Mouse (Mus musculus): ENCODE measurements around the gene Ankmy1. TPM values are rescaled to one million over a fixed set of nuclear protein-coding genes. Genes with fewer than 3 reads are reported as not detected.
A peak's percentile ranks its signal among the peaks of the same experiment; 100 is the strongest.

The Ankmy1 gene
- polyA plus RNA-seq, 1 experiment from 2014 or later = 4.6 TPM

DNA sequence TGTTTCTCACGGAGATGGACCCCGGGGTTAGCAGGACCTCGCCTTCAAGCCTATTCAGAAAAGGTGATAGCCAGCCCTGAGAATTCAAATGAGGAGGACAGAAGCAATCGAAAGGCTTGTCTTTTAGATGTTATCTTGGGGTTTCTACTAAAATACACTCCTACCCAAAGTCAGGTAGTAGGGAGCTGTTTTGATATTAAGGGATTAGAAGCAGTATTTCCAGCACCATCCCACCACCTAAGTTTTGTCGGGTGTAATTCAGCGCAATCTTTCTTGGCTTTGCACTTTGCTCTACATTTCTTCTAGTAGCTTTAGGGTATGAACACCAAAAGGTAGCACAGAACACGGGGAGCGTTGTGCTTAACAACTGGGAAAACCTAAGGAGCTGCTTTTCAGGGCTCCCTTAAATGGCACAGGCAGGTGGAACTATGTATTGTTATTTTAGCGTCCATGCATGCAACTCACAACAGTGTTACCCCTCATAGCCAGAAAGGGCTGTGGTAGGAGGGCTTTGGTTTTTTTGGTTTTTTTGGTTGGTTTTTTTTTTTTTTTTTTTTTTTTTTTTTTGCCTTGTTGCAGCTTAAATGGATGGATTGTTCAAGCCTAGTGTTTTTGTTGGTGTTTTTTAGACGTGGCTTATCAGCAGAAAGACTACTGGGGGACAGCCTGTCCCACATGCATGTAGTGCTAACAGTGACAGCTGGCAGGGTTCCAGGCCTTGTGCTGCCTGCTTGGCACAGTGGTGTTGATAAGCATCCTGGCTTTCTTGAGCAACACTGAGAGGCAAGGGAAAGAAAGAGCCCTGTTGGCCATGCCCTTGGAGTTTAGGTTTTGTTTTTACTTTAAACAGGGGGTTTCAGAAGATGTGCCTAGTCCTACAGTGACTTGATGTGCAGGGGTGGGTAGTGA lies 32.6 kb upstream of the Ankmy1 start:
- Histone ChIP-seq H3K9ac (replicated peaks; ENCODE audit: low read depth, low read length) (peak overlapping the region; percentile 82), H3K27me3 (ENCODE audit: control insufficient read depth, insufficient read depth, low read length) (no peaks in the 10 kb centered on the region), H3K27ac (ENCODE audit: low read depth, low read length) (peak overlapping the region; percentile 99), H3K9me3 (ENCODE audit: control insufficient read depth, low read length) (no peaks in the 10 kb centered on the region), H3K4me2 (ENCODE audit: low read depth, low read length) (peak overlapping the region; percentile 90), H3K4me3 (ENCODE audit: low read depth, low read length) (peak overlapping the region; percentile 85), H3K4me1 (ENCODE audit: control insufficient read depth, insufficient read depth, low read length) (peaks cover 19% of the 10 kb centered on the region), H3K36me3 (ENCODE audit: control insufficient read depth, insufficient read depth, low read length) (peaks cover 20% of the 10 kb centered on the region)
- no peak for ATAC-seq (ENCODE audit: low read depth)
- 16% methylated on average over 10 of the region's 10 CpGs for WGBS

DNA sequence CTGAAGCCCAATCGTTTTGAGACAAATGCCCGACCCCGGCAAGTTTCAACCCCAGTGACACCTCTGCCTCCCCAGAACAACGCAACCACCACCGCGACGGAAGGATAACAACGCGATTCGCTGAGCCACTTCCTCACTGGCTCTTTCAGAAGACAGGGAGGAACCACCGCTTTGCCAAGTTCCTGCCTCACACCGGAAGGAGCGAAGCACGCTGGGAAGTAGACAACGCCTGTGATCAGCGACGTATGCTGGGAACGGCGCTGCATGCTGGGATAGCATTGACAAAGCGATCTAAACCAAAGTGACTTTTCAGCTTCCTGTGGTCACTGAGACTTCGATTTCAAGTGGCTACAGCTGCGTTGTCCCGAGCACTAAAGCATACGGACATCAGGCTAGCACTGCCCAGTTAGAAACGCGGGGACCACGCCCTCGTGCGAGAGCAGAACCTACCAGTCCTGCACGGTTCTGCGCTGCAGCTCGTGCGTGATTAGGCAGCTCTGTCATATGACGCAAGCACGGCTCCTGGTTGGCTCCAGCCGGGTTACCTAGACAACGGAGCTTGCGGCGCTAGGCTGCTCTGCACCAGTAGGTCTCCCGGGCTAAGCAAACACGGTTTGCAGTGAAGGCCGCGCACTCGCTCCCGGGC lies 31.6 kb upstream of the Ankmy1 start, which contains the start of gene Capn10:
Gene Capn10 (plus strand): TSS at position 195 of the 646 bp plus-strand sequence.
- WGBS = under 1% methylated on average over 45 of the region's 45 CpGs
- no peaks in the 10 kb centered on the region for H3K27me3 ChIP-seq (ENCODE audit: control insufficient read depth, insufficient read depth, low read length)
- ATAC-seq (ENCODE audit: low read depth) = peak; percentile 100

DNA sequence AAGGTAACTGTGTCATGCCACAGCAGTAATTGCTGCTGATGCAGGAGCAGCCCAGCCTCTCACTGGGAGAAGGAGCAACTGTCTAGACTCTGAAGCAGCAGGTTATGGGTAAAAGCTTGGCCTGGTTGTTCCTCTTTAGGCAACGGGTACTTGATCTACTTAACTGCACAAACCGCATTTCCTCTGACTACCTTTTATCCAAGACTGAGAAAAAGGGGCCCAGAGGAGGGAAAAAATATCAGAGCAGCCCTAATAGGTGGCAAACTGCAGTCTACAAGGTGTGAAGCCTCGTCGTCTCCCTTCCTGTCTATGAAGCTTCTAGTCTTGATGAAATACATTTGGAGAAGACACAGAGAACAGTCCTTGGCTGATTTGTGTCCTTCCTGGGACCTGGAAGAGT lies 30.9 kb upstream of the Ankmy1 start:
- Histone ChIP-seq H3K9me3 (ENCODE audit: control insufficient read depth, low read length) (no peaks in the 10 kb centered on the region), H3K27ac (ENCODE audit: low read depth, low read length) (peak overlapping the region; percentile 99), H3K4me3 (ENCODE audit: low read depth, low read length) (peak overlapping the region; percentile 85), H3K9ac (replicated peaks; ENCODE audit: low read depth, low read length) (peak overlapping the region; percentile 68), H3K36me3 (ENCODE audit: control insufficient read depth, insufficient read depth, low read length) (peaks cover 5% of the 10 kb centered on the region), H3K27me3 (ENCODE audit: control insufficient read depth, insufficient read depth, low read length) (no peaks in the 10 kb centered on the region), H3K4me1 (ENCODE audit: control insufficient read depth, insufficient read depth, low read length) (peaks cover 19% of the 10 kb centered on the region), H3K4me2 (ENCODE audit: low read depth, low read length) (peak overlapping the region; percentile 90)
- 79% methylated on average over 4 of the region's 4 CpGs for WGBS
- ATAC-seq (ENCODE audit: low read depth) = no peak

More for the DNA sequence above, 31.6 kb upstream of the Ankmy1 start, which contains the start of gene Capn10:
- H3K4me3 ChIP-seq (ENCODE audit: low read depth, low read length) = peak within 1 kb of the TSS; percentile 85
- H3K9ac ChIP-seq (replicated peaks; ENCODE audit: low read depth, low read length) = peak within 1 kb of the TSS; percentile 82
- H3K36me3 ChIP-seq (ENCODE audit: control insufficient read depth, insufficient read depth, low read length) = peaks cover 10% of the 10 kb centered on the region
- H3K4me1 ChIP-seq (ENCODE audit: control insufficient read depth, insufficient read depth, low read length) = peaks cover 19% of the 10 kb centered on the region
- H3K27ac ChIP-seq (ENCODE audit: low read depth, low read length) = peak within 1 kb of the TSS; percentile 99
- peak within 1 kb of the TSS; percentile 90 for H3K4me2 ChIP-seq (ENCODE audit: low read depth, low read length)
- H3K9me3 ChIP-seq (ENCODE audit: control insufficient read depth, low read length) = no peaks in the 10 kb centered on the region

DNA sequence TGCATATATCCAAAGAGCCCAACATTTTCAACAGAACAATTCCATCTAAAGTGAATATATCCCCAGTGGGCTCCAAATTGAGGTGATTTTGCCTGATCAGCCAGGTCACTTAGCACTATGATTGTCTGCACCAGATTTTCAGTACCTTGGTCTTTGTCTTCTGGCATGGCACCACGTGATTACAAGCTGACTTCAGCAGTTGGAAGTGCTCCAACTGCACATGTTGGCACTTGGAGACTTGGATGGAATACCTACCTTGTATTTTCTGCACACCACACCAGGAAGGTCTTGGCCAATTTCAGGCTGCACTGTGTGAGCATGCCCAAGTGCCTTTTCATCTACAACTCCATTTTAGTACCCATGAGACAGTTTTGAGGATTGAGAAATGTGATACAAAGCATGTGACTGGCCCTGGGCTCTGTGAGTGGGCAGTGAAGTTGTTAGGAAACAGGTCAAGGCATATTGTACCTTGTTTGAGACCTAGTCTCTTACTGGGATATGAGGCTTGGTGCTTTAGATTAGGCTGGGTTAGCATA lies 27.5 kb upstream of the Ankmy1 start:
- ATAC-seq (ENCODE audit: low read depth) = no peak
- H3K4me2 ChIP-seq (ENCODE audit: low read depth, low read length) = no peak overlapping the region
- no peak overlapping the region for H3K4me3 ChIP-seq (ENCODE audit: low read depth, low read length)
- no peaks in the 10 kb centered on the region for H3K27me3 ChIP-seq (ENCODE audit: control insufficient read depth, insufficient read depth, low read length)
- H3K36me3 ChIP-seq (ENCODE audit: control insufficient read depth, insufficient read depth, low read length) = no peaks in the 10 kb centered on the region
- no peak overlapping the region for H3K9ac ChIP-seq (replicated peaks; ENCODE audit: low read depth, low read length)
- no peak overlapping the region for H3K27ac ChIP-seq (ENCODE audit: low read depth, low read length)
- H3K4me1 ChIP-seq (ENCODE audit: control insufficient read depth, insufficient read depth, low read length) = peaks cover 5% of the 10 kb centered on the region
- 26% methylated on average over 1 of the region's 1 CpGs for WGBS
- no peaks in the 10 kb centered on the region for H3K9me3 ChIP-seq (ENCODE audit: control insufficient read depth, low read length)

DNA sequence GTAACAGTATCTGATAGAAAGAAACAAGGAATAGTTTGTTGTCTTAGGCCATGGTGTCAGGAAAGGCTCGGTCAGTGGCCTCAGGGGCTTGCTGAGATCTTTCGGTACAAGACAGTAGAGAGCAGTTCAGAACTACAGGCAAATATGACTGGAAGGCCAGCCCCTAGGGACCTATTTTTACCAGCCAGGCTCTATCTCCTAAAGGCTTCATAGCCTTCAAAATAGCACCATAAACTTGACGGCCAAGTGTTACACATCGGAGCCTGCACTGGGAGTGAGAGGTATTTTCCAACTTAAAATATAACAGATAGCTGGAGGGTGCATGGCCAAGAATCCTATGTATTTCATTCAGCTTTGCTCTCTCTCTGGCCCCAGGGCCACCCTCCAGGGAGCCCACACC lies 18.8 kb upstream of the Ankmy1 start:
- no peak overlapping the region for H3K4me2 ChIP-seq (ENCODE audit: low read depth, low read length)
- H3K9ac ChIP-seq (replicated peaks; ENCODE audit: low read depth, low read length) = no peak overlapping the region
- H3K4me1 ChIP-seq (ENCODE audit: control insufficient read depth, insufficient read depth, low read length) = no peaks in the 10 kb centered on the region
- peaks cover 47% of the 10 kb centered on the region for H3K36me3 ChIP-seq (ENCODE audit: control insufficient read depth, insufficient read depth, low read length)
- no peak overlapping the region for H3K27ac ChIP-seq (ENCODE audit: low read depth, low read length)
- no peak for ATAC-seq (ENCODE audit: low read depth)
- H3K27me3 ChIP-seq (ENCODE audit: control insufficient read depth, insufficient read depth, low read length) = no peaks in the 10 kb centered on the region
- H3K9me3 ChIP-seq (ENCODE audit: control insufficient read depth, low read length) = no peaks in the 10 kb centered on the region
- 88% methylated on average over 4 of the region's 4 CpGs for WGBS
- H3K4me3 ChIP-seq (ENCODE audit: low read depth, low read length) = no peak overlapping the region

DNA sequence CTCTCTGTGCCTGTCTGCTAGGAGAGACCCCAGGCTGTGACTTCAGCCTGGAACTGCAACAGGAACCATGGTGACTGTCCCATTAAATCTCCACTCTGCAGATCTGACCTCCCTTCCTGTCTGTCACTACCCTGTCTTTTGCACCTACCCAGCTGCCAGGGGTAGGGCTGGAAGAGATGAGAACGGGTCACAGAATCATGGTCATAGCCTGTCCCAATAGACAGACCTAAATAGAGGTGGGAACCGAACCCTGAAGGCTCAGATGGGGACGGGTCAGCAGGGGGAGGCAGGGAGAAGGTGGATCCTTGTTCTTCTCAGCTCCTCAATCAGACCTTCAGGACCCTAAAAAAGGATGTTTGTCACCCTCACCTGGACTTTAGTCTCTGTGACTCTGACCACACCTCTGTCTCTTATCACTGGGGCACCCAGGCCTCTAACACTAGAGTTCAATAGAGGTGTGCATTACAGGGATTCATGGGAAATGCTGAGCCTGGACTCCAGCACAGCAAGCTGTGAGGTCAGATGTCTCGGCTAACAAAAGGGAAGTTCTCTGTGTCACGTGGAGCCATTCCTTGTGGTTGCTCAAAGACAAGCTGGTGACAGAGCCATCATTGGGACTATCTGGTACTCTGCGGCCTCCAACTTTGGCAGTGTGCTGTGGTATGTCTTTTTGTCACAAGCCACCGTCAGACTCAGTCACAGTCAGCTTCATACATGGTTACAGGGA lies 17.9 kb upstream of the Ankmy1 start:
- no peak for ATAC-seq (ENCODE audit: low read depth)

DNA sequence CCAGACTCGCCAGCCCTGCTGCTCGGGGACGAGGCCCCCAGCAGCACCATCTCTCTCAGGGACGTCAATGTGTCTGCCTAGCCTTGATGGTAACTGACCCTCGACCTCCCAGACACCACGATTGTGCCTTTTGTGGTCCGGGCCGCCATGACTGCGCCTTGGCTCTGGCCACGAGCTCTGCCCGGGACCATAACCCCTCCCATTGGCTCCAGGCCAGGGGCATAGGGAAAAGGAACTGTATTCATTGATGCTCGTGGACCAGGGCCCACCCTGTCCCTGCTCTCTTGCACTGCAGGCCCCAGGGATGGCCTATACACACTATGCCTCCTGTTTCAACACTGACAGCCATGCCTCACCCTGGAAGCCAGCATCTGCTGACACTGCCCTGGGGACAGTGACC lies 17.1 kb upstream of the Ankmy1 start:
- peak; percentile 39; the same call in 1 of the 2 replicates for ATAC-seq (ENCODE audit: low read depth)
- Histone ChIP-seq H3K27me3 (ENCODE audit: control insufficient read depth, insufficient read depth, low read length) (no peaks in the 10 kb centered on the region), H3K36me3 (ENCODE audit: control insufficient read depth, insufficient read depth, low read length) (peaks cover 64% of the 10 kb centered on the region), H3K9me3 (ENCODE audit: control insufficient read depth, low read length) (no peaks in the 10 kb centered on the region), H3K4me2 (ENCODE audit: low read depth, low read length) (no peak overlapping the region), H3K4me3 (ENCODE audit: low read depth, low read length) (no peak overlapping the region), H3K9ac (replicated peaks; ENCODE audit: low read depth, low read length) (no peak overlapping the region), H3K27ac (ENCODE audit: low read depth, low read length) (no peak overlapping the region), H3K4me1 (ENCODE audit: control insufficient read depth, insufficient read depth, low read length) (no peaks in the 10 kb centered on the region)
- 81% methylated on average over 12 of the region's 12 CpGs for WGBS

More for the DNA sequence above, 17.9 kb upstream of the Ankmy1 start:
- no peak overlapping the region for H3K27ac ChIP-seq (ENCODE audit: low read depth, low read length)
- H3K4me3 ChIP-seq (ENCODE audit: low read depth, low read length) = no peak overlapping the region
- H3K27me3 ChIP-seq (ENCODE audit: control insufficient read depth, insufficient read depth, low read length) = no peaks in the 10 kb centered on the region
- H3K4me2 ChIP-seq (ENCODE audit: low read depth, low read length) = no peak overlapping the region
- H3K4me1 ChIP-seq (ENCODE audit: control insufficient read depth, insufficient read depth, low read length) = no peaks in the 10 kb centered on the region
- no peak overlapping the region for H3K9ac ChIP-seq (replicated peaks; ENCODE audit: low read depth, low read length)
- WGBS = 86% methylated on average over 7 of the region's 7 CpGs
- peaks cover 55% of the 10 kb centered on the region for H3K36me3 ChIP-seq (ENCODE audit: control insufficient read depth, insufficient read depth, low read length)
- no peaks in the 10 kb centered on the region for H3K9me3 ChIP-seq (ENCODE audit: control insufficient read depth, low read length)

DNA sequence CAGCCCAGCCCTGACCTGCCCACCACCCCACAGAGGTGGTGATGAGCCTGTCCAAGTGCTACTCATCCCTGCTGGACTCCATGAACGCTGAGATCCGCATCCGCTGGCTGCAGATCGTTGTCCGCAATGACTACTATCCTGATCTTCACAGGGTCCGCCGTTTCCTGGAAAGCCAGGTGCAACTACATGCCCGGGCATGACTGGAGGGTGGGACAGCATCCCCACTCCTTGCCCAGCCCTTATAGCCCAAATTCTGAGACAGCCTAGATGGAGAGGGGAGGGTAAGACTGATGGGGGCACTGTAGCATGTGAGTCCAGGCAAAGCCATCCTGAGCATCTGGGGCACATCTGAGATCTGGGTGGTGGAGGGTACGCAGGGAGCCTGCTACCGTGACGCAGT lies 16.4 kb upstream of the Ankmy1 start:
- H3K4me3 ChIP-seq (ENCODE audit: low read depth, low read length) = no peak overlapping the region
- no peak overlapping the region for H3K9ac ChIP-seq (replicated peaks; ENCODE audit: low read depth, low read length)
- H3K4me2 ChIP-seq (ENCODE audit: low read depth, low read length) = no peak overlapping the region
- H3K27ac ChIP-seq (ENCODE audit: low read depth, low read length) = no peak overlapping the region
- ATAC-seq (ENCODE audit: low read depth) = no peak
- H3K9me3 ChIP-seq (ENCODE audit: control insufficient read depth, low read length) = no peaks in the 10 kb centered on the region
- peaks cover 66% of the 10 kb centered on the region for H3K36me3 ChIP-seq (ENCODE audit: control insufficient read depth, insufficient read depth, low read length)
- no peaks in the 10 kb centered on the region for H3K4me1 ChIP-seq (ENCODE audit: control insufficient read depth, insufficient read depth, low read length)
- no peaks in the 10 kb centered on the region for H3K27me3 ChIP-seq (ENCODE audit: control insufficient read depth, insufficient read depth, low read length)
- 97% methylated on average over 11 of the region's 11 CpGs for WGBS
